14 mouse cellular contexts compared by ENCODE assay signal in genomic region chr5:122451324-122451723, GRCm38 (mm10).
"Had no signal": no experiment of that assay in that cellular context is flagged by ENCODE, and none has a peak within 500 bp of the region (broad histone marks: within the 10 kb centered on the region; RNA-seq: fewer than 3 reads in every experiment).

No protein-coding gene starts in this region.

- H3K27me3 ChIP-seq: limb, embryonic 15.5 days; liver, embryonic 15.5 days; midbrain, embryonic 15.5 days; neural tube, embryonic 13.5 days; stomach, embryonic 15.5 days had no signal

- H3K9me3 ChIP-seq: limb, embryonic 15.5 days; liver, embryonic 15.5 days; midbrain, embryonic 10.5 days; midbrain, embryonic 15.5 days; neural tube, embryonic 13.5 days; stomach, embryonic 15.5 days had no signal

- H3K4me1 ChIP-seq: limb, embryonic 15.5 days; midbrain, embryonic 15.5 days; stomach, embryonic 15.5 days had no signal

- DNase-seq: kidney, adult 9 months; kidney, postnatal 4 days; left cerebral cortex, postnatal 4 days; lung, embryonic 14.5 days; lung, postnatal 10 days; right cerebral cortex, postnatal 14 days; thymus, postnatal 36 days had no signal

- H3K4me2 ChIP-seq: limb, embryonic 15.5 days; liver, embryonic 15.5 days; lung, embryonic 14.5 days; midbrain, embryonic 15.5 days; neural tube, embryonic 13.5 days; stomach, embryonic 15.5 days had no signal

- H3K9ac ChIP-seq: limb, embryonic 15.5 days; liver, embryonic 15.5 days; lung, embryonic 14.5 days; midbrain, embryonic 15.5 days; neural tube, embryonic 13.5 days; stomach, embryonic 15.5 days had no signal

- H3K27ac ChIP-seq: layer of hippocampus, adult 2 months; limb, embryonic 15.5 days; liver, embryonic 15.5 days; midbrain, embryonic 10.5 days; midbrain, embryonic 15.5 days; neural tube, embryonic 13.5 days; stomach, embryonic 15.5 days had no signal

- H3K4me3 ChIP-seq: layer of hippocampus, adult 2 months; limb, embryonic 15.5 days; liver, embryonic 15.5 days; midbrain, embryonic 10.5 days; midbrain, embryonic 15.5 days; neural tube, embryonic 13.5 days; stomach, embryonic 15.5 days had no signal

- ATAC-seq: midbrain, embryonic 15.5 days had no signal
